Mouse (Mus musculus) stomach, postnatal 0 days (tissue): ENCODE data around the gene Spout1.

Experiments
- CTCF ChIP-seq: IDR thresholded peaks from 2 replicates; pipeline ENCODE4 v1.5.1; 2016; ENCODE audit warnings: antibody characterized with exemption, low read depth, mild to moderate bottlenecking, moderate library complexity
- EP300 ChIP-seq: optimal IDR thresholded peaks from 2 replicates; pipeline ENCODE3; 2016; ENCODE audit warnings: antibody characterized with exemption

DNA sequence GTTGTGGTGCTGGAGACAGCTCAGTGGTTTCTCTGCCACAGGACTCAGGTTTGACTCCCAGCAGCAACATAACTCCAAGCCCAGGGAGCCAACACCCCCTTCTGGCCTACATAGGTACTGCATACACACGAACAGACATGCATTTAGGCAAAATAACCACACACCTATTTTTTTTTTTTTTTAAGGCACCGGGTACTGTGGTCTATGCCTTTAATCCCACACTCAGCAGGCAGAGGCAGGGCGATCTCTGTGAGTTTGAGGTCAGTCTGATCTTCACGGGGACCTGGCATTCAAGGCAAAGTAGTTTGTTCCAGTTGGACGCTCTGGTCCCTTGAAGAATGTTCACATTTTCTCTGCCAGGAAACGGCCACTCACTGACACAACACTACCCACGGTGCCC is 25.2 kb upstream of the Spout1 start:
- TF ChIP-seq CTCF = peak; percentile 72
- TF ChIP-seq EP300 = no peak
